23 mouse cellular contexts compared by ENCODE assay signal in the genomic region with DNA sequence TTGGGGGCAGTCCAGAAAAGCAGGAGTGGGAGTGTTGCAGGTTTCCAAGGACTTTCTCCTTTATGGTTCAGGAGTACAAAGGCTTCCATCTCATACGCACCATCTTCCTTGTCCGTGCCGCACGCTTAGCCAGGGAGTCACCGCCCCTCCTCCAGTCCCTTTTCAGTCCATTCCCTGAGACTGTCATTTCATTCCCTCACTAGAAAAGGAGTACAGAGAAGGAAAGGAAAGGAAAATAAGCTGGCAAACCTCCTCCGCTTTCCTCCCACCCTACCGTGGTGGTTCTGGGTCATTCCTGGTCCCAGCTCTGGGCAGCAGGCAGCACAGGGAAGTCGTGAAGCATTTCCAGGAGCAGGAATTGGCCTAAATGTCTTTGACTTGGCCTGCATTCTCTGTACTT. TPM values are rescaled to one million over a fixed set of nuclear protein-coding genes. Genes with fewer than 3 reads are reported as not detected.
A peak's percentile ranks its signal among the peaks of the same experiment; 100 is the strongest.
DNase-seq lines count a peak whose midpoint lies in the region; ATAC-seq and TF ChIP-seq lines count a peak whose summit lies in the region.
"Had no signal": no experiment of that assay in that cellular context is flagged by ENCODE, and none has a peak within 500 bp of the region (broad histone marks: within the 10 kb centered on the region; RNA-seq: fewer than 3 reads in every experiment).

No protein-coding gene starts in this region.

- 0 out of 2 replicates have a peak overlapping the region, but pooled peaks have one; percentile 2 for H3K9ac ChIP-seq in kidney, embryonic 15.5 days
- no peak overlapping the region for H3K9ac ChIP-seq in lung, postnatal 0 days (replicated peaks; ENCODE audit: low read depth)
- H3K9ac ChIP-seq: forebrain, embryonic 15.5 days had no signal

- no peak overlapping the region for H3K4me3 ChIP-seq in heart, embryonic 10.5 days
- H3K4me3 ChIP-seq in kidney, embryonic 15.5 days (replicated peaks), result no peak overlapping the region
- no peak overlapping the region for H3K4me3 ChIP-seq in lung, postnatal 0 days (ENCODE audit: low read depth, low read length)
- H3K4me3 ChIP-seq: forebrain, embryonic 15.5 days; heart, adult 2 months had no signal

- no peaks in the 10 kb centered on the region for H3K27me3 ChIP-seq in heart, embryonic 10.5 days (ENCODE audit: insufficient read depth, poor library complexity, severe bottlenecking)
- no peaks in the 10 kb centered on the region for H3K27me3 ChIP-seq in kidney, embryonic 15.5 days
- H3K27me3 ChIP-seq in lung, postnatal 0 days (replicated peaks; ENCODE audit: insufficient read depth, low read length), result no peaks in the 10 kb centered on the region
- H3K27me3 ChIP-seq: forebrain, embryonic 15.5 days had no signal

- H3K4me2 ChIP-seq in kidney, embryonic 15.5 days, result 0 out of 2 replicates have a peak overlapping the region, but pooled peaks have one; percentile 16
- no peak overlapping the region for H3K4me2 ChIP-seq in lung, postnatal 0 days (replicated peaks; ENCODE audit: low read depth, low read length)
- H3K4me2 ChIP-seq: forebrain, embryonic 15.5 days; midbrain, embryonic 11.5 days had no signal

- peak overlapping the region; percentile 65; the same call in 1 of the 2 replicates for H3K27ac ChIP-seq in heart, embryonic 10.5 days
- H3K27ac ChIP-seq in kidney, embryonic 15.5 days, result peak overlapping the region; percentile 65
- H3K27ac ChIP-seq in lung, postnatal 0 days (ENCODE audit: low read length), result peak overlapping the region; percentile 27; the same call in 1 of the 2 replicates
- H3K27ac ChIP-seq: forebrain, embryonic 15.5 days; heart, adult 2 months; stomach, postnatal 0 days had no signal

- no peak for DNase-seq in heart, embryonic 10.5 days (ENCODE audit: low spot score)
- no peak for DNase-seq in heart, adult 18-20 months
- DNase-seq in kidney, adult 9 months, result no peak
- no peak for DNase-seq in lung, postnatal 0 days (ENCODE audit: low spot score)
- DNase-seq in lung, postnatal 25 days (ENCODE audit: low spot score), result no peak
- DNase-seq in urinary bladder, postnatal 10 days (ENCODE audit: low spot score), result no peak
- DNase-seq: adrenal gland, postnatal 25 days; cerebellum, adult 8-10 months; cerebellum, postnatal 36 days; embryo, embryonic 11 days; gastrocnemius, postnatal 14 days; heart, adult 2 months; kidney, adult 8-10 months; layer of hippocampus, adult 9-11 months; left cerebral cortex, postnatal 4 days; thymus, adult 2 months; thymus, postnatal 4 days had no signal

- no peaks in the 10 kb centered on the region for H3K9me3 ChIP-seq in heart, embryonic 10.5 days
- H3K9me3 ChIP-seq in kidney, embryonic 15.5 days (replicated peaks), result no peaks in the 10 kb centered on the region
- H3K9me3 ChIP-seq in lung, postnatal 0 days (ENCODE audit: low read length), result no peaks in the 10 kb centered on the region
- H3K9me3 ChIP-seq: forebrain, embryonic 15.5 days had no signal

- WGBS in heart, embryonic 10.5 days, result 81% methylated on average over 8 of the region's 8 CpGs
- 44% methylated on average over 8 of the region's 8 CpGs for WGBS in kidney, embryonic 15.5 days
- WGBS in lung, postnatal 0 days, result 54% methylated on average over 8 of the region's 8 CpGs

- peaks cover 82% of the 10 kb centered on the region for H3K4me1 ChIP-seq in heart, embryonic 10.5 days
- H3K4me1 ChIP-seq in kidney, embryonic 15.5 days, result peaks cover 77% of the 10 kb centered on the region
- peaks cover 8% of the 10 kb centered on the region; the same call in 1 of the 2 replicates for H3K4me1 ChIP-seq in lung, postnatal 0 days (ENCODE audit: insufficient read depth, low read depth, low read length)

- TF ChIP-seq CTCF in lung, postnatal 0 days (IDR thresholded peaks at IDR 0.05), result no peak

- no peak for TF ChIP-seq EP300 in lung, postnatal 0 days (IDR thresholded peaks at IDR 0.05)

- no peak for ATAC-seq in kidney, embryonic 15.5 days (replicated peaks; ENCODE audit: low FRiP score)
- no peak for ATAC-seq in lung, postnatal 0 days
- ATAC-seq: CD4-positive, CD25-positive, alpha-beta regulatory T cell, adult 4 months; forebrain, embryonic 15.5 days had no signal

- no peaks in the 10 kb centered on the region for H3K36me3 ChIP-seq in heart, embryonic 10.5 days
- H3K36me3 ChIP-seq in kidney, embryonic 15.5 days, result no peaks in the 10 kb centered on the region
- H3K36me3 ChIP-seq in lung, postnatal 0 days (ENCODE audit: insufficient read depth, low read length), result no peaks in the 10 kb centered on the region
- H3K36me3 ChIP-seq: forebrain, embryonic 15.5 days had no signal

RNA-seq across cellular contexts. Expression of a gene that starts 52.5 kb away (rescaled TPM):
- 19.7 and 27.2 TPM in 2 replicates for polyA plus RNA-seq in heart, embryonic 10.5 days (2016; fragmentation: Nextera tagmentation; extraction: Ambion mirVana)
- total RNA-seq in heart, adult 18-20 months (2021), result 100 to 1,000 TPM; 152 to 155 TPM
- polyA plus RNA-seq in kidney, embryonic 15.5 days (2015; fragmentation: Nextera tagmentation; extraction: Ambion mirVana), result 27.6 and 30.4 TPM in 2 replicates
- polyA plus RNA-seq in lung, postnatal 0 days (2015; fragmentation: Nextera tagmentation; extraction: Ambion mirVana), result 23.0 and 28.8 TPM in 2 replicates
- total RNA-seq: hematopoietic stem cell, adult 5-6 weeks had no signal
